Mouse (Mus musculus) heart, adult 2 months (tissue): Measurements from ENCODE around the gene Qk. TPM values are rescaled to one million over a fixed set of nuclear protein-coding genes. Genes with fewer than 3 reads are reported as not detected.

Source experiments
- DNase-seq, 2 experiments: peaks; one replicate each; pipeline ENCODE4 v3.0.0; 2021
- H3K27ac ChIP-seq: fragments of 200-600 bp; 2 replicates; pipeline ENCODE4 v1.8.1; 2022
- H3K27me3 ChIP-seq: fragments of 200-500 bp; 2 replicates; pipeline ENCODE4 v1.6.1; 2012; ENCODE audit warnings: mild to moderate bottlenecking, low read length, inconsistent platforms, mixed read lengths; ENCODE audit not compliant: control insufficient read depth, insufficient read depth
- H3K36me3 ChIP-seq: fragments of 200-500 bp; 2 replicates; pipeline ENCODE4 v1.6.1; 2012; ENCODE audit warnings: low read length, inconsistent platforms; ENCODE audit not compliant: control insufficient read depth, insufficient read depth
- H3K4me1 ChIP-seq: fragments of 200-500 bp; 2 replicates; pipeline ENCODE4 v1.6.1; 2011; ENCODE audit warnings: low read length; ENCODE audit not compliant: control insufficient read depth, insufficient read depth
- H3K4me3 ChIP-seq: fragments of 200-600 bp; 2 replicates; pipeline ENCODE4 v1.8.1; 2022
- H3K79me2 ChIP-seq: fragments of 200-500 bp; replicated peaks from 2 replicates; pipeline ENCODE4 v1.6.1; 2012; ENCODE audit warnings: mild to moderate bottlenecking, inconsistent platforms, low read length, moderate library complexity, mixed read lengths; ENCODE audit not compliant: control insufficient read depth, insufficient read depth
- H3K9ac ChIP-seq: fragments of 200-500 bp; 2 replicates; pipeline ENCODE4 v1.6.1; 2012; ENCODE audit warnings: low read depth, mild to moderate bottlenecking, control low read depth, inconsistent platforms, low read length, mixed read lengths
- CTCF ChIP-seq: fragments of 200-600 bp; IDR thresholded peaks from 2 replicates; pipeline ENCODE4 v1.8.1; 2022; ENCODE audit warnings: antibody characterized with exemption, mild to moderate bottlenecking, moderate library complexity
- EP300 ChIP-seq: fragments of 200-500 bp; IDR thresholded peaks from 2 replicates; pipeline ENCODE4 v1.6.1; 2011; ENCODE audit warnings: low read depth, low read length, control low read depth; ENCODE audit not compliant: insufficient read depth
- POLR2A ChIP-seq: fragments of 200-500 bp; IDR thresholded peaks from 2 replicates; pipeline ENCODE4 v1.6.1; 2011; ENCODE audit warnings: mild to moderate bottlenecking, low read depth, low read length, control low read depth; ENCODE audit not compliant: insufficient read depth
- WGBS: fragments of 180-500 bp; shearing (Covaris S2); methylation state at CpG from one replicate; pipeline ENCODE4 v1.1.7; 2018; 5-methylcytosine and 5-hydroxymethylcytosine counted together
- intact Hi-C: fragments of 180-260 bp; cut with DNase I; formaldehyde crosslinking; loops from one replicate; pipeline ENCODE4 v1.15.1; 2025
- polyA plus RNA-seq: library from polyadenylated mRNA; depleted of rRNA; stranded (reverse); fragments of >200 nt; gene quantifications from 2 replicates; pipeline ENCODE4 v1.2.3, GENCODE M21; 2012
- total RNA-seq, 2 experiments: library from RNA; stranded (reverse); gene quantifications; 2 replicates each; pipeline ENCODE4 v1.2.3; 2021

Gene Qk
- total and polyA plus RNA-seq, 3 experiments, result 342 to 514 (median 469) TPM

- Histone ChIP-seq H3K4me3 (no peak overlapping the region), H3K9ac (no peak overlapping the region), H3K79me2 (no peaks in the 10 kb centered on the region; the same call in 1 of the 2 replicates), H3K4me1 (peaks cover 13% of the 10 kb centered on the region), H3K27me3 (no peaks in the 10 kb centered on the region), H3K27ac (no peak overlapping the region), H3K36me3 (peaks cover 5% of the 10 kb centered on the region; the same call in 1 of the 2 replicates)
- 54% methylated on average over 10 of the region's 10 CpGs for WGBS
- intact Hi-C loops, result loop anchor here (5.0 to 10.0 kb wide), 3 partner anchors 34 to 507 kb away; partner anchors contain the start of genes Pacrg and Prkn
- no peak for TF ChIP-seq POLR2A
- peak in 1 of 2 experiments; percentile 13 for DNase-seq
Observed at GRCm38 (mm10) chr17:10338286-10338685, 18.6 kb upstream of the Qk start.

GRCm38 (mm10) chr17:10336558-10336957, 16.9 kb upstream of the Qk start:
- intact Hi-C loops, result loop anchor here (5.0 to 10.0 kb wide), 3 partner anchors 36 to 508 kb away; partner anchors contain the start of genes Pacrg and Prkn
- no peak overlapping the region; the same call in 1 of the 2 replicates for H3K27ac ChIP-seq
- DNase-seq, result peak in 1 of 2 experiments; percentile 15

GRCm38 (mm10) chr17:10335809-10336499, 16.3 kb upstream of the Qk start:
- peak in 1 of 2 experiments; percentile 49 for DNase-seq

More at GRCm38 (mm10) chr17:10336558-10336957, 16.9 kb upstream of the Qk start:
- H3K27me3 ChIP-seq, result no peaks in the 10 kb centered on the region
- H3K4me1 ChIP-seq, result peaks cover 10% of the 10 kb centered on the region
- TF ChIP-seq CTCF, result no peak
- no peak for TF ChIP-seq EP300
- TF ChIP-seq POLR2A, result no peak
- H3K36me3 ChIP-seq, result peaks cover 5% of the 10 kb centered on the region; the same call in 1 of the 2 replicates
- no peaks in the 10 kb centered on the region; the same call in 1 of the 2 replicates for H3K79me2 ChIP-seq
- H3K4me3 ChIP-seq, result no peak overlapping the region
- no peak overlapping the region for H3K9ac ChIP-seq
- WGBS, result 92% methylated on average over 12 of the region's 12 CpGs

GRCm38 (mm10) chr17:10334957-10335690, 15.5 kb upstream of the Qk start:
- no peaks in the 10 kb centered on the region for H3K27me3 ChIP-seq
- intact Hi-C loops, result loop anchor here (5.0 to 10.0 kb wide), 3 partner anchors 37 to 510 kb away; partner anchors contain the start of genes Pacrg and Prkn

More at GRCm38 (mm10) chr17:10335809-10336499, 16.3 kb upstream of the Qk start:
- H3K4me1 ChIP-seq, result peaks cover 10% of the 10 kb centered on the region
- TF ChIP-seq CTCF (no peak), POLR2A (no peak), EP300 (no peak)
- H3K9ac ChIP-seq, result peak overlapping the region; percentile 71
- WGBS, result 17% methylated on average over 16 of the region's 16 CpGs
- H3K27me3 ChIP-seq, result no peaks in the 10 kb centered on the region
- H3K4me3 ChIP-seq, result peak overlapping the region; percentile 58
- H3K36me3 ChIP-seq, result peaks cover 5% of the 10 kb centered on the region; the same call in 1 of the 2 replicates
- intact Hi-C loops, result loop anchor here (5.0 to 10.0 kb wide), 3 partner anchors 36 to 509 kb away; partner anchors contain the start of genes Pacrg and Prkn
- peak overlapping the region; percentile 96 for H3K27ac ChIP-seq
- H3K79me2 ChIP-seq, result no peaks in the 10 kb centered on the region; the same call in 1 of the 2 replicates

GRCm38 (mm10) chr17:10334481-10334880, 14.8 kb upstream of the Qk start:
- WGBS, result 2% methylated on average over 1 of the region's 1 CpGs
- Histone ChIP-seq H3K27me3 (no peaks in the 10 kb centered on the region), H3K4me1 (peaks cover 10% of the 10 kb centered on the region), H3K4me3 (peak overlapping the region; percentile 58), H3K27ac (peak overlapping the region; percentile 96), H3K9ac (peak overlapping the region; percentile 71), H3K36me3 (peaks cover 5% of the 10 kb centered on the region; the same call in 1 of the 2 replicates), H3K79me2 (no peaks in the 10 kb centered on the region; the same call in 1 of the 2 replicates)
- DNase-seq, result no peak
- no peak for TF ChIP-seq CTCF
- TF ChIP-seq EP300, result no peak
- TF ChIP-seq POLR2A, result no peak
- intact Hi-C loops, result loop anchor here (10.0 kb wide), 2 partner anchors 410 to 510 kb away; partner anchors contain the start of genes Pacrg and Prkn

More at GRCm38 (mm10) chr17:10334957-10335690, 15.5 kb upstream of the Qk start:
- H3K27ac ChIP-seq, result peak overlapping the region; percentile 96
- peak; percentile 82 to 87 for DNase-seq
- peak overlapping the region; percentile 58 for H3K4me3 ChIP-seq
- H3K36me3 ChIP-seq, result peaks cover 5% of the 10 kb centered on the region; the same call in 1 of the 2 replicates
- peak overlapping the region; percentile 71 for H3K9ac ChIP-seq
- peak; percentile 54 for TF ChIP-seq CTCF
- peak; percentile 86 for TF ChIP-seq POLR2A
- peak; percentile 72; the same call in 1 of the 2 replicates for TF ChIP-seq EP300
- peaks cover 10% of the 10 kb centered on the region for H3K4me1 ChIP-seq
- no peaks in the 10 kb centered on the region; the same call in 1 of the 2 replicates for H3K79me2 ChIP-seq
- WGBS, result under 1% methylated on average over 31 of the region's 31 CpGs
